Comparison of ENCODE assay signal across 8 mouse cellular contexts in genomic region chr9:44113105-44113789, GRCm38 (mm10). TPM values are rescaled to one million over a fixed set of nuclear protein-coding genes. Genes with fewer than 3 reads are reported as not detected.
A peak's percentile ranks its signal among the peaks of the same experiment; 100 is the strongest.
DNase-seq lines count a peak whose midpoint lies in the region; ATAC-seq lines count a peak whose summit lies in the region.

TSS of gene Gm49380 (minus strand) at chr9:44113500.
TSS of gene Rnf26 (minus strand) at chr9:44113517.

- ATAC-seq in megakaryocyte progenitor cell, adult 5-6 weeks (replicated peaks; ENCODE audit: poor library complexity), result peak; percentile 97

- peak; percentile 99 for DNase-seq in adipocyte (ENCODE audit: low spot score)
- DNase-seq in embryo, embryonic 10 days (ENCODE audit: low spot score), result peak; percentile 99
- DNase-seq in gastrocnemius, postnatal 10 days, result peak; percentile 95
- DNase-seq in induced T-regulatory cell, adult 2 months (ENCODE audit: low read depth), result peak; percentile 99
- DNase-seq in left cerebral cortex, adult 9 months (ENCODE audit: low spot score in 2 of 2), result peak; percentile 95 to 98
- DNase-seq in right cerebral cortex, postnatal 14 days, result peak; percentile 96
- peak; percentile 91 to 95 for DNase-seq in urinary bladder, postnatal 36 days (ENCODE audit: low spot score in 2 of 2)

RNA-seq across cellular contexts. Expression of gene Gm49380, which starts in this region (rescaled TPM):
- under 1 TPM; 0.23 to 0.49 TPM for total RNA-seq in gastrocnemius, postnatal 10 days (2021)
- not detected in 2 replicates for total RNA-seq in megakaryocyte progenitor cell, adult 5-6 weeks (2015)
- total RNA-seq in megakaryocyte progenitor cell, adult 5-6 weeks (2017), result not detected in 2 replicates

RNA-seq across cellular contexts. Expression of gene Rnf26, which starts in this region (rescaled TPM):
- total RNA-seq in gastrocnemius, postnatal 10 days (2021), result 10 to 100 TPM; 13.0 to 15.1 TPM
- 47.7 and 59.6 TPM in 2 replicates for total RNA-seq in megakaryocyte progenitor cell, adult 5-6 weeks (2015)
- total RNA-seq in megakaryocyte progenitor cell, adult 5-6 weeks (2017), result 19.1 and 21.2 TPM in 2 replicates

Comparison
In these comparisons a context has a peak if more than half of its experiments do, and no peak if none do; other contexts are left out.
1. Peak in every context shown above with its lines: DNase-seq and ATAC-seq.